Mouse (Mus musculus): ENCODE measurements at regions not wholly inside any gene's neighbourhood (a gene's known extent, or its start where the extent isn't known, plus 50 kb on each side); places are given as distances from the start of the nearest gene placed in this dataset.

- no peak for DNase-seq (ENCODE audit: low spot score in 2 of 2)
Measured at GRCm38 (mm10) chr13:99097606-99098545, 86.7 kb upstream of the Zfp366 start.

DNA sequence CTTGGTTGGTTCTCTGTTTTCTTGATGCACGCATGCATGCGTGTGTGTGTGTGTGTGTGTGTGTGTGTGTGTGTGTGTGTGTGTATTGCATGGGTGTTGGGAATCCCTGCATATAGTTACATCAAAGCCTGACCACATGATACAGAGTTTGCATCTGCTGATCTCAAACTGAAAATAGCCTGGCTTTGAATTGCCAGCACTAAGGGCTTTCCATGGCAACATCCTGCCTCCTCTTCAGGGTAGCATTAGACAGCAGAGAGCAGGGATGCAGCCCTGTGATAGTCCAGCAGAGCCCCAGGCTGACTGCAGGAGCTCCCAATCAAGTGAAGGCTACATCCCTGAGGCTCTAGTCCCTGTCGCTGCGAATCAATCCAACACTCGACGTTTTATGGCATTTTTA is 87.8 kb upstream of the Zfp366 start:
- no peak for DNase-seq (ENCODE audit: low spot score in 2 of 2)

- no peak for DNase-seq (ENCODE audit: low spot score in 2 of 2)
Measured at GRCm38 (mm10) chr13:99095006-99095405, 89.6 kb upstream of the Zfp366 start.

DNA sequence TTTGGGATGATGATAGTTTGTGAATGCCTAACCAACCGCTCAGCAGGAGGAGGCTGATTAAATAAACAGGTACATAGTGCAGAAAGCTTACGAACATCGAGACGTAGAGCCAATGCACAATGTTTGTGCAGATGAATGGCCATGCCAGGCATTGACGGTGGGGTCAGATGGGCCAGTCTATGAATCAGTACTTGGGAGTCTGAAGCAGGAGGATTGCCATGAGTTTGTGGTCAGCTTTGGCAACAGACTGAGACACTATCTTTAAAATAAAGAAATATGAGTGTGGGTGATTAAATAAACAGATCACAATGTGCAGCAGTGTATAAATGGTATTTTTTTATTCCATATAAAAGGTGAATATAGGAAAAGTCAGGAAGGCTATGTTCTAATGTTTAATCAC is 90.4 kb upstream of the Zfp366 start:
- DNase-seq (ENCODE audit: low spot score in 2 of 2) = no peak

- DNase-seq (ENCODE audit: low spot score in 2 of 2) = peak in 1 of 2 experiments; percentile 65
Measured at GRCm38 (mm10) chr13:99093269-99093668, 91.4 kb upstream of the Zfp366 start.

- no peak for DNase-seq (ENCODE audit: low spot score in 2 of 2)
Measured at GRCm38 (mm10) chr13:99092279-99092930, 92.2 kb upstream of the Zfp366 start.

- DNase-seq (ENCODE audit: low spot score in 2 of 2) = no peak
Measured at GRCm38 (mm10) chr13:99091562-99092278, 92.9 kb upstream of the Zfp366 start.

- no peak for DNase-seq (ENCODE audit: low spot score in 2 of 2)
Measured at GRCm38 (mm10) chr13:99090361-99090760, 94.3 kb upstream of the Zfp366 start.

DNA sequence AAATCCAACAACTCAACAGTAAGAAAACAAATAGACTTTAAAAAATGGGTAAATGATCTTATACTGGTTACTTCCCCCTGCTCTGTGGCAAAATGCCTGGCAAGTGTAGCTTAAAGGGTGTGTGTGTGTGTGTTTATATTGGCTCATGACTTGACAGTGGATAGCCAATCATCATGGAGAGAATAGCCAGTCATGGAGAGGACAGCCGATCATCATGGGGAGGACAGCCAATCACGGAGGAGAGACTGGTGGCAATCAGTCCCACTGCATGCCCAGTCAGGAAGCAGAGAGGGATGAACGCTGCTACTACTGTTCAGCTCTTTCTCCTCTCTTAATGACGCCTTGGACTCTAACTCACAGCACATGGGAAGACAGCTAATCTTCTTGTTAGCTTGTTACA is 96.3 kb upstream of the Zfp366 start:
- DNase-seq (ENCODE audit: low spot score in 2 of 2) = no peak

DNA sequence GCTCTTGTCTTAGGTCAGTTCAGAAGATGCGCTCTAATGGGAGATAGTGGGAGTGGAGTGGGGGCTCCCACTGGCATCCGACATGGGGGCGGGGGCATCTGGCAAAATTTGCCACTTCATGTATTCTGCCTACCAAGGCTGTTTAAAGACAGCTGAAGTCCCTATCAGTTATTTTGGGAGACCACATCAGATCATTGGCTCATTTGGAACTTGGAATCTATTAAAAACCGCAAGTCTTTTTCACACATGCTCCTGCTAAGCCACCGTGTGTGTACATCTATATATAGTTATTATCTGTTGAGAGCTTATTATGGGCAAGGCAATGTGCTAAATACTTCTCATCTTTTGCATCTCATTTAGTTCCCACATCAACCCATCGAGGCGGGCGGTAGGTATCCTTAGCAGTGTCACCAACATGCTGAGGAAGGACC is 95.0 kb upstream of the 1700024P04Rik start:
- DNase-seq (ENCODE audit: low spot score in 2 of 2) = no peak

- DNase-seq (ENCODE audit: low spot score in 2 of 2) = no peak
Measured at GRCm38 (mm10) chr13:99078643-99079042, 94.3 kb upstream of the 1700024P04Rik start.

DNA sequence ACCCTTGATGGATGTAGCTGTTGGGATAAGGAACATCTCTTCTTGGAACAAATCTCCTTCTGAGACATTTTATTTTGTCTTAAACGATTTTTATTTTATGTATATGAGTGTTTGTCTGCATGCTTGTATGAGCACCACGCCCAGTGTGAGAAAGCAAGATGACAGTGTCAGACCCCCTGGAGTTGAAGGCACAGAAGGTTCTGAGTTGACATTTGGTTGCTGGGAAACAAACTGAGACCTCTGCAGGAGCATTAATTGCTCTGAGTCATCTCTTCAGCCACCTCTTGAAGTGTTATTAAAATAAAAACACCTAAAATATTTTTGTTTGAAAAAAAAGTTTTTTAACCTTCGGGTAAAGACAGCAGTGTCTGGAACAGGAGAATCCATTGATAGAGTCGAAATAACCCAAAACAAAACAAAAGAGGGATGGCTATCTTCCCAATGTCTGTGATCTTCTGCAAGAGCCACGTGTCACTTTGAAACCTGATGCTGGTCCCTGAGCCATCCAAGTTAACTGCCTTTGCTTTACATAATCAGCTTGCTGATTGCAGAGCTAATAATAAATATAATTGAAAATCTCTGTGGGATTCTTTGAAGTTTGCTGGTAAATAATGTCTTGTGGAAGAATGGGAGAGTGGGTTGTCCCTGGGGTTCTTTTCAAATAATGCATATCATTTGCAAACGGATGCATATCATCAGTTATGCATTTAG is 92.8 kb upstream of the 1700024P04Rik start:
- no peak for DNase-seq (ENCODE audit: low spot score in 2 of 2)

DNA sequence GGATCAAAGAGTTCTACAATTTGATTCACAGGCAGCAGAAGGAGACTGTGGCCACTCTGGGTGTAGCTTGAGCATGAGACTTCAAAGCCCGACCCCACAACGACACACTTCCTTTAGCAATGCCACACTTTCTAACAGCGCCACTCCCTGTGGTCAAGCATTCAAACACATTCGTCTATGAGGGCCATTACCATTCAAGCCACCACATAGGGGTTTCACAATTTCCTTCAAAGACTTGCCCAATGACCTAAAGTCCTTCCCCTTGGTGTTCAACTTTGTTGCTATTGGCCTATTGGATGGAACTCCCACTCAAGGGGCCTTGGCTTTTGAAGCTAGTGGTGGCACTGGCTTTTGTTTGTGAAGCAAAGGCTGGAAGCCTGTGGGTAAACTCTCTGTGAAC is 91.1 kb upstream of the 1700024P04Rik start:
- no peak for DNase-seq (ENCODE audit: low spot score in 2 of 2)

DNA sequence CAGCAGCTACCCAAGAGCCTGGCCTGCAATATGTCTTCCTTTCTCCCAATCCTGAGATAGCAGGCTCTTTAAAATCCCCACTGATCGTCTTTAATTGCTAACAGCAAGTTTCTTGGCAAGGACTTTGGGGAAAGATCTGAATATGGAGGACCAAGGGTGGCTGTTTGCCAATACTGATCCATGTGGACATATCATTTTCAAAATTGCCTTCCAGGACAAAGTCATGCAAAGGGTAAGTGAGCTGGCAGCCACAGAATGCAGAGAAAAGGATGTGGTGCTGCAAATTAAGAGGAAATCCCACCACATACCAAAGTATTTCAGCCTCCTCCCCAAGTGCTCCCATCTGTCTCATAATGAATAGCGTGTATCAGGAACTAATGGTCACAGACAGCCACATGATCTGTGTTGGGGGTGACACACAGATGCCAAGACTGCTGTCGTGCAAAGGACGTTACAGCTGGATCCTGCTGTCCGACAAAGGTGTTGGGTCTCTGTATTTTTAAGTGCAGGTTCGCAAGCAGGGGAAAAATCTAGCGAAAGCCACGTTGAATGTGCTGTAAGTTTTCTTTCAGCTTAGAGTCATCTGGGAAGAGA is 87.6 kb upstream of the 1700024P04Rik start:
- no peak for DNase-seq (ENCODE audit: low spot score in 2 of 2)

GRCm38 (mm10) chr13:99071413-99071812 is 87.0 kb upstream of the 1700024P04Rik start:
- no peak for DNase-seq (ENCODE audit: low spot score in 2 of 2)

- no peak for DNase-seq (ENCODE audit: low spot score in 2 of 2)
Measured at GRCm38 (mm10) chr13:99069767-99070166, 85.4 kb upstream of the 1700024P04Rik start.

DNA sequence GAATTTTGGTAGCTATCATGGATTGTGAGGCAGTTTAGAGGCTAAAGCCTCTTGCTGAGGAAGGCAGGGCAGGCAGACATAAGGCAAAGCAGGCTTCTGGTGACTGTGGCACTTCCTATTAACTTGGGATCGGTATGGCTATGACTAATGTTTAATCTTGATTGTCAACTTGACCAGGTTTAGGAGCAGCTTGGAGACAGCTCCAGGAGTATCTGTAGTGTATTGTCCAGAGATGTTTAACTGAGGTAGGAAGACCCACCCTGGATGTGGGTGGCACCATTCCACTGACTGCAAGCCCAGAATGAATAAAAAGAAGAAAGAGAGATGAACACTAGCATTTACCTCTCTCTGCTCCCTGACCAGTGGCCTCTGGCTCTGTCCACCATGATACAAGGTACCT is 83.1 kb upstream of the 1700024P04Rik start:
- DNase-seq (ENCODE audit: low spot score in 2 of 2) = no peak

DNA sequence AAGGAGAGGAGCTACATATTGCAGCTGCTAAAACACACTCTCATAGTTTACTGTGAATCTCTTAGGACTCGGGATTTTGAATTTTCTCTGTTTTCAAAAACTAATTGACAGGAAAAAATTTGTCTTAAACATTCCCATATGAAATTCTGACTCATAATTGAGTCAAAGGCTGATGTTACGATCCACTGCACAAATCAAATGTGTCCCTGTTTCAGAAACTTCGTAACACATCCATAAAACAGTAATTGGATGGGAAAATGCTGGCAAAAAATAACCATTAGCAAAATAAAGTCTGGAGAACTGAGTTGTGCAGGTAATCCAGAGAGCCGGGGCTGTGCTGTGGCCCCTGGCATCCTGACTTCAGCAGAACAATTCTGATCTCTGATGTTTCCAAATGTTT is 79.1 kb upstream of the 1700024P04Rik start:
- no peak for DNase-seq (ENCODE audit: low spot score in 2 of 2)

- no peak for DNase-seq (ENCODE audit: low spot score in 2 of 2)
Measured at GRCm38 (mm10) chr13:99062936-99063335, 78.6 kb upstream of the 1700024P04Rik start.

DNA sequence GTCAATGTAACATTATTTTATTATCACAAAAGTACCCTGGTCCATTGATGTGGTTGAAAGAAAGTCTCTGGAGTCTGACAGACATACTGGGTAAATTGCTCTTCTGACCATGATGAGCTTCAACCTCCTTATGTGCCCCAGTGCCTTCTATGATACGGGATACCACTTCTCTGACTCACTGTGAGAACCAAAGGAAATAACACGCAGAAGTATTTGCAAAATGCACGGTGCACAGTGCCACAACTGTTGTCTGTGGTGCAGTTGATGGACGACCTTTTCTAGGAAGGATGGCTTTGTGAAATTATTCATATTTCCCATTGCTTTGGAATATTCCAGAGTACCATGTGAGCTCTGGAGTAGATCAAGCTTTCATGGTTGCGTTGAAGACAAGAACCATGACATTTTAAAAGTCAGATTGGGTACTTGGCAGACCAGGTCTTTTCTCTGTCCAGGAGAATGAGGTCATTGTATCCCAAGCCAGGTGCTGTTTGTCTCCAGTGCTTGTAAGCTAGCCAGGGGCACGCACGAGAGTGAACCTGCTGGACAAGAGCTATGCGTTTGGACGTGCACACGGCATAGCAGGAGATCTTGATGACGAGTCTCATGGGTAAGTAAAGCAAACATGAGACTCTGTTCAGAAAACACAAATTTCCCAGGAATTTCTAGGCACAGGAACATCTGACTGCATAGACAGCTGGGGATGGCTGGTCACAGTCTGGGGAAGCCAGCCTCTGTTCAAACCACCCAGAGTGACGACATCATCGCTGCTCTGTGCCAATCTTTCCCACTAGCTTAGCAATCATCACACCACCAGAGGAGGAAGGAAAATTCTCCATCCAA is 74.0 kb upstream of the 1700024P04Rik start:
- no peak for DNase-seq (ENCODE audit: low spot score in 2 of 2)
